In genomic region chr9:41408301-41408700, GRCm38 (mm10) we compare ENCODE assay signal across 22 mouse cellular contexts.
A peak's percentile ranks its signal among the peaks of the same experiment; 100 is the strongest.
DNase-seq lines count a peak whose midpoint lies in the region; ATAC-seq lines count a peak whose summit lies in the region.
"Had no signal": no experiment of that assay in that cellular context is flagged by ENCODE, and none has a peak within 500 bp of the region (broad histone marks: within the 10 kb centered on the region; RNA-seq: fewer than 3 reads in every experiment).

No protein-coding gene starts in this region.

- peak overlapping the region; percentile 18; the same call in 1 of the 2 replicates for H3K4me2 ChIP-seq in heart, embryonic 13.5 days
- no peak overlapping the region for H3K4me2 ChIP-seq in midbrain, embryonic 14.5 days (ENCODE audit: low read length)
- H3K4me2 ChIP-seq: embryonic facial prominence, embryonic 13.5 days; intestine, embryonic 15.5 days; liver, embryonic 13.5 days had no signal

- H3K27me3 ChIP-seq in heart, embryonic 13.5 days (replicated peaks): no peaks in the 10 kb centered on the region
- no peaks in the 10 kb centered on the region for H3K27me3 ChIP-seq in midbrain, embryonic 14.5 days (ENCODE audit: control insufficient read depth, insufficient read depth, low read length)
- H3K27me3 ChIP-seq: embryonic facial prominence, embryonic 13.5 days; intestine, embryonic 15.5 days; liver, embryonic 13.5 days had no signal

- peaks cover 17% of the 10 kb centered on the region for H3K4me1 ChIP-seq in heart, embryonic 13.5 days
- H3K4me1 ChIP-seq in midbrain, embryonic 14.5 days (ENCODE audit: control insufficient read depth, insufficient read depth, low read length): peaks cover 16% of the 10 kb centered on the region
- H3K4me1 ChIP-seq: intestine, embryonic 15.5 days; liver, embryonic 13.5 days had no signal

- intact Hi-C loops in heart, postnatal 14 days (cut with DNase I): no loop called here

- DNase-seq in embryo, embryonic 11 days: peak; percentile 7
- DNase-seq in embryo, embryonic 10.5 days (ENCODE audit: low spot score): no peak
- no peak for DNase-seq in heart, postnatal 14 days
- peak; percentile 58 for DNase-seq in Muller cell, postnatal 12 days (ENCODE audit: inconsistent ontology term)
- no peak for DNase-seq in midbrain, embryonic 14.5 days
- no peak for DNase-seq in left cerebral cortex, adult 8-10 months (ENCODE audit: low spot score in 2 of 2)
- no peak for DNase-seq in lung, postnatal 10 days
- DNase-seq: adrenal gland, postnatal 25 days; cerebellum, adult 11 months; cerebellum, adult 9-11 months; kidney, adult 9 months; kidney, postnatal 14 days; layer of hippocampus, postnatal 36 days; liver, embryonic 13.5 days; lung, adult 2 months; right cerebral cortex, postnatal 25 days; spleen, adult 18-20 months had no signal

- no peak for ATAC-seq in heart, embryonic 13.5 days (ENCODE audit: extremely low read depth, insufficient number of reproducible peaks, low FRiP score, low TSS enrichment)
- ATAC-seq in midbrain, embryonic 14.5 days (ENCODE audit: low FRiP score, low TSS enrichment): no peak
- ATAC-seq: forebrain, embryonic 16.5 days; intestine, embryonic 15.5 days had no signal

- H3K9ac ChIP-seq in heart, embryonic 13.5 days: no peak overlapping the region
- no peak overlapping the region for H3K9ac ChIP-seq in midbrain, embryonic 14.5 days (replicated peaks; ENCODE audit: low read length)
- H3K9ac ChIP-seq: embryonic facial prominence, embryonic 13.5 days; intestine, embryonic 15.5 days; liver, embryonic 13.5 days had no signal

- no peaks in the 10 kb centered on the region for H3K9me3 ChIP-seq in heart, embryonic 13.5 days
- no peaks in the 10 kb centered on the region for H3K9me3 ChIP-seq in midbrain, embryonic 14.5 days (ENCODE audit: control insufficient read depth, low read length)
- H3K9me3 ChIP-seq: embryonic facial prominence, embryonic 13.5 days; intestine, embryonic 15.5 days; liver, embryonic 13.5 days had no signal

- peak overlapping the region; percentile 48; the same call in 1 of the 2 replicates for H3K27ac ChIP-seq in heart, embryonic 13.5 days (replicated peaks)
- peak overlapping the region; percentile 55; the same call in 1 of the 2 replicates for H3K27ac ChIP-seq in midbrain, embryonic 14.5 days (replicated peaks; ENCODE audit: low read depth, low read length)
- H3K27ac ChIP-seq: embryonic facial prominence, embryonic 13.5 days; intestine, embryonic 15.5 days; liver, embryonic 13.5 days had no signal

- no peak overlapping the region for H3K4me3 ChIP-seq in heart, embryonic 13.5 days
- no peak overlapping the region for H3K4me3 ChIP-seq in midbrain, embryonic 14.5 days (replicated peaks; ENCODE audit: low read depth, low read length)
- H3K4me3 ChIP-seq: embryonic facial prominence, embryonic 13.5 days; erythroblast, embryonic 14.5 days; intestine, embryonic 15.5 days; liver, embryonic 13.5 days had no signal

- no peaks in the 10 kb centered on the region for H3K36me3 ChIP-seq in heart, embryonic 13.5 days
- H3K36me3 ChIP-seq in midbrain, embryonic 14.5 days (ENCODE audit: control insufficient read depth, insufficient read depth, low read length): peaks cover 18% of the 10 kb centered on the region
- H3K36me3 ChIP-seq: embryonic facial prominence, embryonic 13.5 days; intestine, embryonic 15.5 days; liver, embryonic 13.5 days had no signal

- 41% methylated on average over 2 of the region's 2 CpGs for WGBS in heart, embryonic 13.5 days
- WGBS in midbrain, embryonic 14.5 days: 45% methylated on average over 2 of the region's 2 CpGs

Comparison
In these comparisons a context has a peak if more than half of its experiments do, and no peak if none do; other contexts are left out.
1. DNase-seq: peak in embryo, embryonic 11 days (single experiment) and Muller cell, postnatal 12 days (single experiment); none in embryo, embryonic 10.5 days (single experiment), heart, postnatal 14 days (0 of 2), midbrain, embryonic 14.5 days (single experiment), left cerebral cortex, adult 8-10 months (0 of 2) and lung, postnatal 10 days (single experiment).